Comparison of ENCODE assay signal across 7 mouse cellular contexts in genomic region chr14:20388441-20389129, GRCm38 (mm10). TPM values are rescaled to one million over a fixed set of nuclear protein-coding genes. Genes with fewer than 3 reads are reported as not detected.
A peak's percentile ranks its signal among the peaks of the same experiment; 100 is the strongest.
DNase-seq lines count a peak whose midpoint lies in the region; ATAC-seq and TF ChIP-seq lines count a peak whose summit lies in the region.

TSS of gene Dnajc9 (minus strand) at chr14:20388910.

- peak within 1 kb of the TSS; percentile 56 for H3K4me3 ChIP-seq in embryonic facial prominence, embryonic 11.5 days (ENCODE audit: low read depth, low read length)
- H3K4me3 ChIP-seq in kidney, adult 2 months (ENCODE audit: insufficient read depth, low read depth, low read length) = peak within 1 kb of the TSS; percentile 90
- H3K4me3 ChIP-seq in limb, embryonic 12.5 days (replicated peaks) = peak within 1 kb of the TSS; percentile 59
- H3K4me3 ChIP-seq in midbrain, embryonic 15.5 days = peak within 1 kb of the TSS; percentile 84
- H3K4me3 ChIP-seq in spleen, adult 2 months (ENCODE audit: extremely low read depth, insufficient read depth, insufficient read length) = peak within 1 kb of the TSS; percentile 92

- H3K27me3 ChIP-seq in embryonic facial prominence, embryonic 11.5 days (ENCODE audit: control insufficient read depth, insufficient read depth, low read length) = no peaks in the 10 kb centered on the region
- H3K27me3 ChIP-seq in kidney, adult 2 months (replicated peaks; ENCODE audit: control insufficient read depth, insufficient read depth, low read length) = no peaks in the 10 kb centered on the region
- H3K27me3 ChIP-seq in limb, embryonic 12.5 days = no peaks in the 10 kb centered on the region
- H3K27me3 ChIP-seq in midbrain, embryonic 15.5 days (replicated peaks) = no peaks in the 10 kb centered on the region
- no peaks in the 10 kb centered on the region for H3K27me3 ChIP-seq in spleen, adult 2 months (ENCODE audit: control insufficient read depth, insufficient read depth, low read length)

- no peaks in the 10 kb centered on the region for H3K9me3 ChIP-seq in embryonic facial prominence, embryonic 11.5 days (replicated peaks; ENCODE audit: control insufficient read depth, low read length)
- no peaks in the 10 kb centered on the region for H3K9me3 ChIP-seq in limb, embryonic 12.5 days
- no peaks in the 10 kb centered on the region for H3K9me3 ChIP-seq in midbrain, embryonic 15.5 days

- peak; percentile 76 for ATAC-seq in embryonic facial prominence, embryonic 11.5 days (replicated peaks; ENCODE audit: insufficient number of reproducible peaks, low FRiP score, low TSS enrichment, low read depth)
- ATAC-seq in limb, embryonic 12.5 days (ENCODE audit: insufficient number of reproducible peaks, insufficient read depth, low FRiP score, low TSS enrichment, low read depth) = peak; percentile 63
- peak; percentile 75 for ATAC-seq in midbrain, embryonic 15.5 days (replicated peaks)

- H3K4me1 ChIP-seq in embryonic facial prominence, embryonic 11.5 days (ENCODE audit: control insufficient read depth, insufficient read depth, low read length) = no peaks in the 10 kb centered on the region
- H3K4me1 ChIP-seq in kidney, adult 2 months (ENCODE audit: control insufficient read depth, insufficient read depth, low read length) = peaks cover 2% of the 10 kb centered on the region; the same call in 1 of the 2 replicates
- peaks cover 27% of the 10 kb centered on the region for H3K4me1 ChIP-seq in limb, embryonic 12.5 days (replicated peaks)
- peaks cover 45% of the 10 kb centered on the region for H3K4me1 ChIP-seq in midbrain, embryonic 15.5 days
- H3K4me1 ChIP-seq in spleen, adult 2 months (ENCODE audit: control insufficient read depth, insufficient read depth, insufficient read length) = peaks cover 3% of the 10 kb centered on the region; the same call in 1 of the 2 replicates

- under 1% methylated on average over 59 of the region's 59 CpGs for WGBS in embryonic facial prominence, embryonic 11.5 days
- under 1% methylated on average over 59 of the region's 59 CpGs for WGBS in kidney, adult 2 months
- WGBS in limb, embryonic 12.5 days = under 1% methylated on average over 58 of the region's 59 CpGs
- WGBS in midbrain, embryonic 15.5 days = under 1% methylated on average over 59 of the region's 59 CpGs
- WGBS in spleen, adult 2 months = under 1% methylated on average over 59 of the region's 59 CpGs

- TF ChIP-seq CTCF in kidney, adult 2 months (conservative IDR thresholded peaks at IDR 0.05; ENCODE audit: insufficient read depth, insufficient read length, low read depth, low read length) = no peak
- no peak for TF ChIP-seq CTCF in spleen, adult 2 months (IDR thresholded peaks at IDR 0.05; ENCODE audit: extremely low read depth, insufficient read depth, insufficient read length, insufficient replicate concordance)

- peak within 1 kb of the TSS; percentile 63; the same call in 1 of the 2 replicates for H3K27ac ChIP-seq in embryonic facial prominence, embryonic 11.5 days (replicated peaks; ENCODE audit: low read depth, low read length)
- peak within 1 kb of the TSS; percentile 74 for H3K27ac ChIP-seq in kidney, adult 2 months (ENCODE audit: insufficient read depth, low read depth, low read length)
- H3K27ac ChIP-seq in limb, embryonic 12.5 days = peak within 1 kb of the TSS; percentile 88
- peak within 1 kb of the TSS; percentile 82 for H3K27ac ChIP-seq in midbrain, embryonic 15.5 days
- peak within 1 kb of the TSS; percentile 77 for H3K27ac ChIP-seq in spleen, adult 2 months (ENCODE audit: insufficient read depth, low read length)

- H3K9ac ChIP-seq in embryonic facial prominence, embryonic 11.5 days (replicated peaks; ENCODE audit: low read length) = peak within 1 kb of the TSS; percentile 78
- peak within 1 kb of the TSS; percentile 81 for H3K9ac ChIP-seq in limb, embryonic 12.5 days (replicated peaks)
- peak within 1 kb of the TSS; percentile 72 for H3K9ac ChIP-seq in midbrain, embryonic 15.5 days

- peak within 1 kb of the TSS; percentile 50 for H3K4me2 ChIP-seq in embryonic facial prominence, embryonic 11.5 days (ENCODE audit: low read depth, low read length)
- H3K4me2 ChIP-seq in limb, embryonic 12.5 days = peak within 1 kb of the TSS; percentile 82
- peak within 1 kb of the TSS; percentile 82 for H3K4me2 ChIP-seq in midbrain, embryonic 15.5 days

- no peaks in the 10 kb centered on the region; the same call in 1 of the 2 replicates for H3K36me3 ChIP-seq in embryonic facial prominence, embryonic 11.5 days (replicated peaks; ENCODE audit: control insufficient read depth, insufficient read depth, low read depth, low read length)
- no peaks in the 10 kb centered on the region for H3K36me3 ChIP-seq in kidney, adult 2 months (ENCODE audit: control insufficient read depth, insufficient read depth, low read length)
- H3K36me3 ChIP-seq in limb, embryonic 12.5 days = peaks cover 60% of the 10 kb centered on the region
- peaks cover 4% of the 10 kb centered on the region; the same call in 1 of the 2 replicates for H3K36me3 ChIP-seq in midbrain, embryonic 15.5 days (replicated peaks)
- peaks cover 15% of the 10 kb centered on the region; the same call in 1 of the 2 replicates for H3K36me3 ChIP-seq in spleen, adult 2 months (ENCODE audit: control insufficient read depth, insufficient read depth, low read length)

- TF ChIP-seq POLR2A in kidney, adult 2 months (IDR thresholded peaks at IDR 0.05; ENCODE audit: low read depth, low read length) = no peak
- TF ChIP-seq POLR2A in spleen, adult 2 months (IDR thresholded peaks at IDR 0.05; ENCODE audit: low read depth, low read length) = peak; percentile 46; the same call in 1 of the 2 replicates

- peak; percentile 97 for DNase-seq in adrenal gland, postnatal 14 days
- DNase-seq in embryonic facial prominence, embryonic 11.5 days (ENCODE audit: low spot score) = peak; percentile 96
- peak; percentile 96 to 97 for DNase-seq in heart, adult 18-20 months
- peak; percentile 96 for DNase-seq in kidney, adult 2 months
- DNase-seq in spleen, adult 2 months (ENCODE audit: low read depth in 1 of 2, low spot score in 2 of 2) = peak; percentile 69 to 95

RNA-seq across cellular contexts. Expression of gene Dnajc9, which starts in this region (rescaled TPM):
- total RNA-seq in adrenal gland, postnatal 14 days (2021) = 38.1 and 40.4 TPM in 2 replicates
- polyA plus RNA-seq in embryonic facial prominence, embryonic 11.5 days (2014; fragmentation: Nextera tagmentation; extraction: Ambion mirVana) = 251 and 274 TPM in 2 replicates
- total RNA-seq in heart, adult 18-20 months (2021) = 10 to 100 TPM; 11.1 to 11.6 TPM
- polyA plus RNA-seq in kidney, adult 2 months (2012; rRNA removed) = 13.6 and 16.9 TPM in 2 replicates
- polyA plus RNA-seq in limb, embryonic 12.5 days (2016; fragmentation: Nextera tagmentation; extraction: Ambion mirVana) = 234 and 245 TPM in 2 replicates
- 130 and 134 TPM in 2 replicates for polyA plus RNA-seq in midbrain, embryonic 15.5 days (2015; fragmentation: Nextera tagmentation; extraction: Ambion mirVana)
- polyA plus RNA-seq in spleen, adult 2 months (2012; rRNA removed) = 50.8 and 85.7 TPM in 2 replicates

Comparison
In these comparisons a context has a peak if more than half of its experiments do, and no peak if none do; other contexts are left out.
1. Peak in every context shown above with its lines: DNase-seq, ATAC-seq, H3K4me3 ChIP-seq and H3K27ac ChIP-seq.